Mouse (Mus musculus) telencephalon, adult 2 months (tissue): ENCODE results near the gene Rpsa.
"Not testable (repeated sequence)": the region's sequence is repeated elsewhere in the genome, so short reads cannot be mapped to it uniquely, and the experiment has no call there.

Source experiments
- DNase-seq: peaks from one replicate; pipeline ENCODE4 v3.0.0-alpha.2; 2011; ENCODE audit warnings: low read depth, low spot score

Rpsa gene

GRCm38 (mm10) chr9:120127538-120128251, at the start of gene Rpsa:
Gene Rpsa, plus strand, starts transcription at chr9:120127689.
- DNase-seq: peak; percentile 97

- DNase-seq: no peak
Observed at GRCm38 (mm10) chr9:120078241-120078640, 49.2 kb upstream of the Rpsa start.

- DNase-seq: no peak
Observed at GRCm38 (mm10) chr9:120079901-120080300, 47.6 kb upstream of the Rpsa start.

GRCm38 (mm10) chr9:120080546-120081108, 46.9 kb upstream of the Rpsa start:
- DNase-seq: peak; percentile 29

GRCm38 (mm10) chr9:120081247-120081646, 46.2 kb upstream of the Rpsa start:
- no peak for DNase-seq

GRCm38 (mm10) chr9:120081967-120082366, 45.5 kb upstream of the Rpsa start:
- DNase-seq: no peak

GRCm38 (mm10) chr9:120082691-120083090, 44.8 kb upstream of the Rpsa start:
- DNase-seq: no peak

GRCm38 (mm10) chr9:120083158-120083894, 44.2 kb upstream of the Rpsa start:
- DNase-seq: no peak

GRCm38 (mm10) chr9:120084406-120084805, 43.1 kb upstream of the Rpsa start:
- DNase-seq: no peak

- no peak for DNase-seq
Observed at GRCm38 (mm10) chr9:120089125-120089524, 38.4 kb upstream of the Rpsa start.

- no peak for DNase-seq
Observed at GRCm38 (mm10) chr9:120091086-120091485, 36.4 kb upstream of the Rpsa start.

GRCm38 (mm10) chr9:120091696-120092238, 35.7 kb upstream of the Rpsa start, which contains the start of gene Ccr8:
Gene Ccr8, plus strand, starts transcription at chr9:120092114.
- no peak for DNase-seq

GRCm38 (mm10) chr9:120093701-120094100, 33.8 kb upstream of the Rpsa start:
- no peak for DNase-seq

- no peak for DNase-seq
Observed at GRCm38 (mm10) chr9:120095886-120096285, 31.6 kb upstream of the Rpsa start.

GRCm38 (mm10) chr9:120098682-120099081, 28.8 kb upstream of the Rpsa start:
- peak; percentile 34 for DNase-seq

- no peak for DNase-seq
Observed at GRCm38 (mm10) chr9:120099304-120099703, 28.2 kb upstream of the Rpsa start.

GRCm38 (mm10) chr9:120101165-120101564, 26.3 kb upstream of the Rpsa start:
- no peak for DNase-seq

GRCm38 (mm10) chr9:120108953-120109352, 18.5 kb upstream of the Rpsa start:
- not testable (repeated sequence) for DNase-seq

GRCm38 (mm10) chr9:120110211-120111018, 17.1 kb upstream of the Rpsa start, which contains the start of gene Slc25a38:
Gene Slc25a38, plus strand, starts transcription at chr9:120110374.
- peak; percentile 91 for DNase-seq

GRCm38 (mm10) chr9:120111156-120111945, 16.1 kb upstream of the Rpsa start:
- DNase-seq: no peak

- no peak for DNase-seq
Observed at GRCm38 (mm10) chr9:120112472-120112871, 15.0 kb upstream of the Rpsa start.
